Mouse (Mus musculus) R1 (cell line): ENCODE results near the gene Col6a4.
A peak's percentile ranks its signal among the peaks of the same experiment; 100 is the strongest.

Experiments
- DNase-seq: peaks from one replicate; pipeline ENCODE4 v3.0.0-alpha.2; 2018; ENCODE audit warnings: low read depth, low spot score

The Col6a4 gene

GRCm38 (mm10) chr9:105960533-105960932 is 136.1 kb downstream of the Col6a4 start, which contains the start of gene Col6a5:
TSS of gene Col6a5 (minus strand) at chr9:105960643.
- no peak for DNase-seq

DNA sequence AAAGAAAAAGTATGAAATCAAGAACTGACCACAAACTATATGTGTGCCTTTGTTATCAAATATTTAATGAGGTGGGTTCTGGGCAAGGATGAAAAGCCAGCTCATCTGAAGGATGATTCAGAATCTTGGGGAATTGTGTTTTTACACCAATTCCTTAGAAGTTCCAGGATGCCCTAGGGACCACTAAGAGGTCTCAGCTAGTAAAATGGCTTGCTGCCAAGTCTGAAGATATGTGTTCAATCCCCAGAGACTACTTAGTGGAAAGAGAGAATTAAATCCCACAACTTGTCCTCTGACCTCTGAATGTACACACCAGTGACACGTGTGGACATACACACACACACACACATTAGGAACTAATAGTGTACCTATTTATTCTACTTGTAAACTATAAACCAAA is 137.5 kb downstream of the Col6a4 start:
- DNase-seq: no peak

DNA sequence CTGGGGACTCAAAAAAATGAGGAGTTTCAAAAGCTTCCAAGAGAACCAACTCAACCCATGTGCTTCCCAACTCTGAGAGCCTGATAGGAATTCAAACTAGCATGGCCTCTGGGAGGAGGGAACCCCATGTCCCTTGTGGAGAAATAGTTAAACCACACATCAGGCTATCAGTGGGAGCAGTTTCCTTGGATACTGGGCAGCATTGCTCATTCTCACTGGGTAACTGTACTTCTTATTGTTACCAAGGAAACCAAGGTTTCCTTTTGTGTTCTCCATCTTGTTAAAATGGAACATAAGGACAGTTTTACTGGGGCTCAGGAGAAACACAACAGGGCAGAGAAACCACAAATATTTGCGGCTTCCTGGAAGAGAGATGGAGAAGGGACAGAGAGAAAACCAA is 146.8 kb downstream of the Col6a4 start:
- DNase-seq: peak; percentile 79

GRCm38 (mm10) chr9:105947577-105947976 is 149.0 kb downstream of the Col6a4 start:
- DNase-seq: no peak
